ENCODE assay signal across 22 mouse cellular contexts in the genomic region with DNA sequence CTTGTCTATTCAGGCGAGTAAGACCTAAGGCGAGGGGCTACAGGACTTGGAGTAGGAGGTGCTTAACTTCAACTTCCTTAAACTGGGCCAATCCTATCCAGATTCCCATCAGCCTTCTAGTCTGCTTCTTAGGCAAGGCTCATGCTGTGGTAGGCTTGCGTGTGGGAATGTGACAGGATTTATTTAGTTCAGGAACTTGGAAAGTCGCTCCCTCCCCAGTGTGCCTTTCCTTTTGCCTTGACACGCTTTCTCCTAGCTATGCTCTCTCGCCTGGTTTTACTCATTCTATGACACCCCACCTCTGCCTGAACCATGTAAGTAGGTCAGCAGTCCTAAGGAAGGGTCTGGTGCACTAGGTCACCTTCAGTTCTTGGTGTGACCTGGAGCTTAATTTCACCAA. TPM values are rescaled to one million over a fixed set of nuclear protein-coding genes. Genes with fewer than 3 reads are reported as not detected.
DNase-seq lines count a peak whose midpoint lies in the region; ATAC-seq lines count a peak whose summit lies in the region.
"Had no signal": no experiment of that assay in that cellular context is flagged by ENCODE, and none has a peak within 500 bp of the region (broad histone marks: within the 10 kb centered on the region; RNA-seq: fewer than 3 reads in every experiment).

No protein-coding gene starts in this region.

- peaks cover 8% of the 10 kb centered on the region for H3K4me1 ChIP-seq in intestine, embryonic 14.5 days (replicated peaks; ENCODE audit: control insufficient read depth, insufficient read depth, low read length)
- H3K4me1 ChIP-seq in intestine, embryonic 15.5 days (replicated peaks): 0 out of 2 replicates have a peak, but pooled peaks cover 8% of the 10 kb centered on the region
- no peaks in the 10 kb centered on the region for H3K4me1 ChIP-seq in midbrain, embryonic 16.5 days (ENCODE audit: control insufficient read depth, insufficient read depth, low read length)
- H3K4me1 ChIP-seq: forebrain, embryonic 15.5 days; hindbrain, embryonic 15.5 days had no signal

- no peaks in the 10 kb centered on the region for H3K9me3 ChIP-seq in intestine, embryonic 14.5 days (ENCODE audit: control insufficient read depth, low read length)
- no peaks in the 10 kb centered on the region for H3K9me3 ChIP-seq in intestine, embryonic 15.5 days
- no peaks in the 10 kb centered on the region for H3K9me3 ChIP-seq in midbrain, embryonic 16.5 days (replicated peaks; ENCODE audit: control insufficient read depth, low read length, poor library complexity, severe bottlenecking)
- H3K9me3 ChIP-seq: embryonic facial prominence, embryonic 12.5 days; forebrain, embryonic 15.5 days; heart, embryonic 15.5 days; hindbrain, embryonic 15.5 days had no signal

- H3K36me3 ChIP-seq in intestine, embryonic 14.5 days (ENCODE audit: control insufficient read depth, insufficient read depth, low read length): no peaks in the 10 kb centered on the region
- no peaks in the 10 kb centered on the region for H3K36me3 ChIP-seq in intestine, embryonic 15.5 days
- H3K36me3 ChIP-seq in midbrain, embryonic 16.5 days (ENCODE audit: control insufficient read depth, insufficient read depth, low read length): no peaks in the 10 kb centered on the region
- H3K36me3 ChIP-seq: embryonic facial prominence, embryonic 12.5 days; forebrain, embryonic 15.5 days; heart, embryonic 15.5 days; hindbrain, embryonic 15.5 days had no signal

- 0 out of 2 replicates have a peak, but pooled peaks have one; percentile 43 for ATAC-seq in intestine, embryonic 14.5 days (replicated peaks; ENCODE audit: low FRiP score, low TSS enrichment, low read depth)
- no peak for ATAC-seq in intestine, embryonic 15.5 days
- ATAC-seq in granulocyte monocyte progenitor cell, adult 5-6 weeks (replicated peaks; ENCODE audit: poor library complexity, severe bottlenecking): peak; percentile 45; the same call in 1 of the 2 replicates
- no peak for ATAC-seq in midbrain, embryonic 16.5 days
- ATAC-seq: forebrain, embryonic 15.5 days had no signal

- H3K4me3 ChIP-seq in intestine, embryonic 14.5 days (ENCODE audit: low read depth, low read length): no peak overlapping the region
- no peak overlapping the region for H3K4me3 ChIP-seq in intestine, embryonic 15.5 days (replicated peaks)
- no peak overlapping the region for H3K4me3 ChIP-seq in midbrain, embryonic 16.5 days (ENCODE audit: low read depth, low read length)
- H3K4me3 ChIP-seq: embryonic facial prominence, embryonic 12.5 days; forebrain, embryonic 15.5 days; gastrocnemius, adult 2 months; heart, adult 2 months; heart, embryonic 15.5 days; hindbrain, embryonic 15.5 days had no signal

- 46% methylated on average over 6 of the region's 6 CpGs for WGBS in intestine, embryonic 14.5 days
- WGBS in intestine, embryonic 15.5 days: 68% methylated on average over 6 of the region's 6 CpGs
- 65% methylated on average over 6 of the region's 6 CpGs for WGBS in midbrain, embryonic 16.5 days

- peak; percentile 31 for DNase-seq in adrenal gland, adult 2 months
- no peak for DNase-seq in adrenal gland, adult 18-20 months (ENCODE audit: low spot score in 2 of 2)
- no peak for DNase-seq in intestine, embryonic 14.5 days (ENCODE audit: low spot score)
- DNase-seq in A20 (ENCODE audit: low read depth, low spot score): peak; percentile 9
- no peak for DNase-seq in gastrocnemius, postnatal 14 days
- DNase-seq: adrenal gland, postnatal 14 days; cerebellum, adult 11-12 months; cerebellum, adult 9-11 months; cerebellum, postnatal 36 days; gastrocnemius, adult 2 months; gastrocnemius, postnatal 36 days; heart, postnatal 14 days; kidney, adult 18-20 months had no signal

- H3K4me2 ChIP-seq in intestine, embryonic 14.5 days (ENCODE audit: low read length): no peak overlapping the region
- no peak overlapping the region for H3K4me2 ChIP-seq in intestine, embryonic 15.5 days (replicated peaks)
- no peak overlapping the region for H3K4me2 ChIP-seq in midbrain, embryonic 16.5 days (ENCODE audit: low read length)
- H3K4me2 ChIP-seq: forebrain, embryonic 15.5 days; hindbrain, embryonic 15.5 days had no signal

- H3K27me3 ChIP-seq in intestine, embryonic 14.5 days (replicated peaks; ENCODE audit: control insufficient read depth, insufficient read depth, low read length): no peaks in the 10 kb centered on the region
- no peaks in the 10 kb centered on the region for H3K27me3 ChIP-seq in intestine, embryonic 15.5 days (replicated peaks)
- H3K27me3 ChIP-seq in midbrain, embryonic 16.5 days (ENCODE audit: control insufficient read depth, insufficient read depth, low read depth, low read length): peaks cover 5% of the 10 kb centered on the region
- H3K27me3 ChIP-seq: CH12.LX had no signal

- H3K27ac ChIP-seq in intestine, embryonic 14.5 days (ENCODE audit: low read depth): no peak overlapping the region
- no peak overlapping the region for H3K27ac ChIP-seq in intestine, embryonic 15.5 days
- H3K27ac ChIP-seq in midbrain, embryonic 16.5 days (ENCODE audit: low read length): no peak overlapping the region
- H3K27ac ChIP-seq: embryonic facial prominence, embryonic 12.5 days; forebrain, embryonic 15.5 days; gastrocnemius, adult 2 months; heart, adult 2 months; heart, embryonic 15.5 days; hindbrain, embryonic 15.5 days had no signal

- intact Hi-C loops in gastrocnemius, postnatal 14 days (cut with DNase I; ENCODE audit: low total_unique reads): no loop called here

- no peak overlapping the region for H3K9ac ChIP-seq in intestine, embryonic 14.5 days (ENCODE audit: low read length)
- no peak overlapping the region for H3K9ac ChIP-seq in intestine, embryonic 15.5 days
- H3K9ac ChIP-seq in midbrain, embryonic 16.5 days (ENCODE audit: low read depth, low read length): no peak overlapping the region
- H3K9ac ChIP-seq: embryonic facial prominence, embryonic 12.5 days; forebrain, embryonic 15.5 days; heart, embryonic 15.5 days; hindbrain, embryonic 15.5 days had no signal

RNA-seq across cellular contexts. Expression of gene Prdm1, which starts 9.8 kb away (rescaled TPM):
- 1 to 10 TPM; 1.3 to 2.2 TPM for total RNA-seq in adrenal gland, adult 2 months (2021)
- polyA plus RNA-seq in adrenal gland, adult 2 months (2012; rRNA removed): 1.5 and 1.7 TPM in 2 replicates
- 1 to 10 TPM; 2.1 to 2.2 TPM for total RNA-seq in adrenal gland, adult 18-20 months (2021)
- 26.3 and 30.5 TPM in 2 replicates for polyA plus RNA-seq in intestine, embryonic 14.5 days (2014; fragmentation: Nextera tagmentation; extraction: Ambion mirVana)
- 21.2 and 22.0 TPM in 2 replicates for polyA plus RNA-seq in intestine, embryonic 15.5 days (2015; fragmentation: Nextera tagmentation; extraction: Ambion mirVana)
- total RNA-seq in granulocyte monocyte progenitor cell, adult 5-6 weeks (2014; fragmentation: Nextera tagmentation): not detected in 2 replicates
- total RNA-seq in granulocyte monocyte progenitor cell, adult 5-6 weeks (2017): 1.7 TPM in 1 of 2 replicates, not detected in the other
- 1 to 10 TPM in 1 of 2 experiments, under 1 TPM in 1; 0.89 to 1.8 TPM for total RNA-seq in gastrocnemius, postnatal 14 days (2021)
- polyA plus RNA-seq in midbrain, embryonic 16.5 days (2015; fragmentation: Nextera tagmentation; extraction: Ambion mirVana): 0.50 and 0.67 TPM in 2 replicates

Comparison
In these comparisons a context has a peak if more than half of its experiments do, and no peak if none do; other contexts are left out.
1. DNase-seq: peak in adrenal gland, adult 2 months (single experiment) and A20 (single experiment); none in adrenal gland, adult 18-20 months (0 of 2), intestine, embryonic 14.5 days (single experiment) and gastrocnemius, postnatal 14 days (single experiment).
2. ATAC-seq: peak in intestine, embryonic 14.5 days (single experiment) and granulocyte monocyte progenitor cell, adult 5-6 weeks (single experiment); none in intestine, embryonic 15.5 days (single experiment) and midbrain, embryonic 16.5 days (single experiment).